Mouse (Mus musculus) gastrocnemius, postnatal 14 days (tissue): ENCODE results near the gene Nr4a3. TPM values are rescaled to one million over a fixed set of nuclear protein-coding genes. Genes with fewer than 3 reads are reported as not detected.

Experiments
- DNase-seq: peaks from one replicate; pipeline ENCODE4 v3.0.0; 2021; ENCODE audit warnings: mixed read lengths
- intact Hi-C: fragments of 180-260 bp; cut with DNase I; formaldehyde crosslinking; loops from one replicate; pipeline ENCODE4 v1.15.1; 2025; ENCODE audit warnings: low total_unique reads
- total RNA-seq, 2 experiments: library from RNA; stranded (reverse); gene quantifications; 2 replicates each; pipeline ENCODE4 v1.2.3; 2021

The Nr4a3 gene
- total RNA-seq, 2 experiments from 2014 or later = 2.4 to 6.2 TPM

DNA sequence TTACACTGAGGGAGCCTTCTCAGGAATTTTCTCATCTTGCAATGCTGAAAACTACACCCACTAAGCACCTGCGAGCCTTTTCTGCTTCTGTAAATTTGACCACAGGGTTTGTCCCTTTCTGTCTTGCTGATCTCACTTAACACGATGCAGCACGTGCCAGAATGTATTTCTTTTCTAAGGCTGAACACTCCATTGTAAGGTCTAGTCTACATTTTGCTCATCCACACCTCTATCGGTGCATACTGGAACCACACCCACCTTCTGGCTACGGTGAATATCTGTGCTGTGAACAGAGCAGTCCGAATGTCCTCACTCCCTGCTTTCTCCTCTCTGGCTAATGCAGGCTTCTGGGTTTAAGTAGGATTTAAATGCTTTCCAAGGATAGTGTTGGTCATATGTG is 42.5 kb downstream of the Nr4a3 start:
- intact Hi-C loops = no loop called here
- DNase-seq = no peak

DNA sequence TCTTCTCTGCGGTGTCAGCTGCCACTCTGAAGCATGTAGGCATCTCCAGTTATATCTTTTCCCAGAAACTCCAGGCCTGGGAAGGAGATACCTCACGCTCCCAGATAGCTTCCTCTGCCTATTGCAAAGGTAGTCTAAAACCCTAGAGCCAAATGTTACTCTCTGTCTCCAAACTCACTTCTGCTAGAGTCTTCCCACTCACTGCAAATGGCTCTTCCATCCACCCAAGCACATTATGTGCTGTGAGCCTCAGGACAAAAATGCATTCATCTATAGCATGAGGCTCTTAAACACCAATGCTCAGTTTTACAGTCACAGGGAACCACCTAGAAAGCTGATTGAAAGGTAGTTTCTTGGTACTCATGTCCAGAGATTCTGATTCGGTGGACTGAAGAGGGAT is 48.3 kb downstream of the Nr4a3 start:
- no peak for DNase-seq
- intact Hi-C loops = no loop called here

DNA sequence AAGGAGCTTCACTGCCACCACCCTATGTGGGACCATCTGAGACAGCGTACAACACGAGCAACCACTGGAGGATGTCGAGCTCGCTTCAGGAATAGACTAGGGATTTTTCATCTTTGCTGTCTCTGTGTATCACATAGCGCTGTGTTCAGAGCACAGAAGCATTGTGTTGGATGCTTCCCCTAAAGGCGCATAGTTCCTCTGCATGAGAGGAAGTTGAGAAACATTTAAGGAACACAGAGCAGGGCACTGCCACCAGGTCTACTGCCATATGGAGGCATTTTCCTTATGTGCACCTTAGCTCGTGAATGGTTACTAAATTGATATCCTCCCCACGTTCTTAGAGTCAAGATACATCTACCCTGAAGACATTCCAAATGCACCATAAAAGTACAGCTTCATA is 55.3 kb downstream of the Nr4a3 start:
- no peak for DNase-seq
- intact Hi-C loops = no loop called here

DNA sequence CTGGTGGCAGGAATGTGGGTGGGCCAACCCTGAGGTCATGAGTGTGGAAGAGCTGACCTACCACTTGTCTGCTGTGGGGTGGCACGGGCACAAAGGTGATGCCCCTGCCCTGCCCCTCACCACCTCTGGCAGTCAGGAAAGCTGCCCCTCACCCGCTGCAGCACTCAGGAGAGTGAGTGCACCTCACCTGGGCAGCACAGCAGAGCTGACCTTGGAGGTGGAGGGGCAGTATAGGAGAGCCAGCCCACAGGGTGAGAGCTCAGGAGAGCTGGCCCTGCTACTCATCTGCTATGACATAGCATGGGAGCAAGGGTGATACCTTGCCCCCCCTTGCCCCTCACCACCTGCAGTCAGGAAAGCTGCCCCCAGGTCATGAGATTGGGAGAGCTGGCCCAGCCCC is 57.0 kb downstream of the Nr4a3 start:
- intact Hi-C loops = no loop called here
- no peak for DNase-seq

DNA sequence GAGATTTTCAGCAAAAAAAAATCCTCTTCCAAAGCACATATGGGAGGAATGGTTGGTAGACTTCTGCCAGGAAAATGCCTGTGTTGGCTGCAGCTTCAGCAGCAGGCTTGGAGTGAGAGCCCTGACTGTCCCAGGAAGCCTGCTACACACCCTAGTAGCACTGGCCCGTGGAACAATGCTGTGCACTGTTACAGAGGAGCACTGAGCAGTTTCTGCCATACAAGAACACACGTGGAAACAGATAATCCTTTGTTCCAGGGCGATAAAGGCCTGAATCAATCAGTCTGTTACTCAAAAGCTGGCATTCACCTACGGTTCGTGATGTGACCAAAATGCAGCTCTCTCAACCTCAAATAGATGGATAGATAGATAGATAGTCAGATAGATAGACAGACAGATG is 60.4 kb downstream of the Nr4a3 start:
- DNase-seq = no peak
- intact Hi-C loops = no loop called here

DNA sequence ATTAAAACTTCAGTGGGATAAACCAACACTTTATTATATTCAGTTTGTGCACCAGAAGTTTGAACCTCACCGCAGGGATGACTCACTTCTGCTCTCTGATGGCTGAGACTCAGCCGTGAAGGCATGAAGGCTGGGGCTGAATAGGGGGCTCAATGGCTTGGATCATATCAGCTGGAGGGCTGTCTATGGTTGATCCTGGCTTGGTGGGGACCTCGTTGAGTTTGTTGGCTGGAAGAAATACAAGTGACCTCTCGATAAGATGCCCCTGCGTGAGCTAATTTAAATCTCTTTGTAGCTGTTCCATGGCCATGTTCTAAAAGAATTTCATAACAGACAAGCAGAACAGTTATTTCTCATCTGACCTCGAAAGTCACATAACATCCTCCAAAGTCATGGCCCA is 62.1 kb downstream of the Nr4a3 start:
- intact Hi-C loops = no loop called here

DNA sequence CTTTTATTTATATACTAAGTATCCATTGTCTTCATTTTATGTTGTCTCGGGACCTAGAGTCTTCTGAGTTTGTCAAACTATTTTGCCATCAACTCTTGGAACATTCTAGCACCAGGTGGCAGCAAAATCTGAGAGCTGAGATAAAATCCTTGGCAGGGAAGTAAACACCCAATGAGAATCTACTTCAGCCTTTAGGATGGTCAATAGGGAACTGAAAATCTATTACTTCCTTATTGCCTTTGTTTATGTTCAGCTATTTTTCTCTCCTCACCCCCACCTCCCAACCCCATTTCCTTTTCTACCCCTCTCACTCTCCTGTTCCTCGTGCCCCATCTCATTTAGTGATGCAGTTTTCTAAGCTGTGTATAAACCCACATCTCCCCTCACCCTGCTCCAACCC is 63.6 kb downstream of the Nr4a3 start:
- no peak for DNase-seq
- intact Hi-C loops = no loop called here

More for the DNA sequence above, 62.1 kb downstream of the Nr4a3 start:
- DNase-seq = no peak

DNA sequence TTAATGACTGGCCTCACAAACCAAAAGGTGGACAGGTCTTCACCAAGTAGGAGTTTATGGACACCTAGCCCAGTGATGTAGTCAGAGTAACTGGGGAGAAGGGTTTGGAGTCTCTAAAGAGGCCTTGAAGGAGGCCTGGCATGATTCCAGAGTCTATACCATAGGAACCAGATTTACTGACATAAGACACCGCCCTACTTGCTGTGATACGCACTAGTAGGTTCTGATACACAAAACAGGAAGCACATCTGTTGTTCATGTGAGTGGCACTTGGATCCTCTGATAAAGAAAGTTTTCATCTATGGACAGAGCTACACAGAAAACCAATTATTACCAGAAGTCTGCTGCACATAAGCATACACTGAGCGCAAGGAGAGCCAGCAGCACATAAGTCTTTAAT is 65.4 kb downstream of the Nr4a3 start:
- intact Hi-C loops = no loop called here
- DNase-seq = no peak

DNA sequence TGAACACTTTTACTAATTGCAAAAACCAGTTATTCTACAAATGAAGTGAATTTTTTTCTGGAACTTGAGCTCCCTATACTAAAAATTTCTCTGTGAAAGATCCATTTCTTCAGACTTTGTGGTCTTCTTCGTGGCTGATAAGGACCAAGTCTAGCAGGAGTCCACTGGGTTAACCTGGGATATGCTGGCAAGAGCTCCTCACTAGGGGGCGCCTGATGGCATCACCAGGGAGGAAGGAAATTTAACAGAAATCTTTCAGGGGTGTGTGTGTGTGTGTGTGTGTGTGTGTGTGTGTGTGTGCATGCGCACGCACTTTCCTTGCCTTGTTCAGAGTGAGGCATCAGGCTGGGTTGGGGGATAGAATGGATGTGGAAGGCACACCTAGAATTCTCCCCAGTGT is 71.2 kb downstream of the Nr4a3 start:
- DNase-seq = no peak
- intact Hi-C loops = no loop called here

DNA sequence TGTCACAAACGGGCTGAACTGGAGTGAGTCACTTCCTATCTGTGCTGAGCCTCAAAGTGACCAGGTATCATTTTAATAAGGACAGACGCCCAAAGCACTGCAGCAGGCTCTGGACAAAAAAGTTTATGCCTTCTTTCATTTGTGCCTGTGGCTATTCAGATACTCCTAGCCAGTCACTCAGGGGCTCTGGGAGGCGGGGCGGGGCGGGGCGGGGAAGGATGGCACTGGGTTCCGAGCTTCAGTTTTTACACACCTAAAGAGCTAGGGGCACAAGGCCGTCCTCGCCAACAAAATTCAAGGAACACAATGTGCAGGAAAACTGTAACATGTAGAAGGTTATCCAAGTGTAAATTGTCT is 79.4 kb downstream of the Nr4a3 start:
- peak; percentile 9 for DNase-seq
- intact Hi-C loops = no loop called here

DNA sequence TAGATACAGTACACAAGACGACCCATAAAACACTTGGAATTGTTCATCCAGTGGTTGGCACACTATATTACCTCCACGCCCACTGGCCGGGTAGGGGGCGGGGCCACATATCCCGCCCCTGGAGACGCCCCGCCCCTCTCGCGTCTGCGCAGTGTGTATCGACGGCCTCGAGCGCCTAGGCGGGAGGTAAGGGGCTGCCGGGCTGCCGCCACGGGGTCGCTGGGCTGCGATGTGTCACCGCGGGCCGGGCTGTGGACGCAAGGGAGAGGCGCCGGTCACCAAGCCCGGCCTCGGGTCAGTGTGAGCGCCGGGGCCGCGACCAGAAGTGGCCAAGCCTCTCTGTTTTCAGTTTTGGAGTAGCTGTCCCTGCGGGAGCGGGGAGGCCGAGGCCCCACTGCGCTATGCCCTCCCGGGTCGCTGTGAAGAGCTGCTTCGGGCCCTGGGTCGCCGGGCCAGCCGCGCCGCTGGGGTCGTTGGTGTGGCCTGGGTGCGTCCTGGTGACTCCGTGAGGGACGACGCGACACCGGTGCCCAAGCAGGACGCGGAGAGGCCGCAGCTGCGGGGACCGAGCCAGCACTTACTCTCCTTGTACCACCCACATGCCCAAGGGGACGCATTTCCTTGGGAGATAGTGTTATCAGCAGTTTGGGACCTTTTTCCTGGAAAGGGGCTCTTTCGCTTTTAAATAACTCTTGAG is 80.0 kb downstream of the Nr4a3 start, which contains the start of gene Stx17:
TSS of gene Stx17 (plus strand) at position 143 of the 697 bp plus-strand sequence.
- DNase-seq = peak; percentile 85
- intact Hi-C loops = no loop called here

DNA sequence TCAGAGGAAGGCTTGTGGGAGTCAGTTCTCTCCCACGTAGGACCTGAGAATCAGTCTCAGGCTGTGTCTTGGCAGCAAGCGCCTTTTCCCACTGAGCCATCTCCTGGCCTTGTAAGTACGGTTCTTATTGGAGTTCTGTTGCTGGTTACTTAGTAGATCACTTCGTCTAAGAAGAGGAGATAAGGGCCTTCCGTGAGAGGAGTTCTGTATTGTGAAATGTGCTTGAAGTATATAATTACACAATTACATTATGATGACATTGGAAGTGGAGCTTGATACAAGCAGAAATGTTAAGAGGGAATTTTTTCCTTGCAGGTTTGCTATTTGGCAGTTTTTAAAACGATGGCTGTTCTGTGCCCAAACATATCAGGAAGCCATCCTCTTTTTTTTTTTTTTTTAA is 85.4 kb downstream of the Nr4a3 start:
- no peak for DNase-seq
- intact Hi-C loops = loop anchor here (5.0 kb wide), 1 partner anchor 83 kb away; the partner anchor contains the start of gene Nr4a3

DNA sequence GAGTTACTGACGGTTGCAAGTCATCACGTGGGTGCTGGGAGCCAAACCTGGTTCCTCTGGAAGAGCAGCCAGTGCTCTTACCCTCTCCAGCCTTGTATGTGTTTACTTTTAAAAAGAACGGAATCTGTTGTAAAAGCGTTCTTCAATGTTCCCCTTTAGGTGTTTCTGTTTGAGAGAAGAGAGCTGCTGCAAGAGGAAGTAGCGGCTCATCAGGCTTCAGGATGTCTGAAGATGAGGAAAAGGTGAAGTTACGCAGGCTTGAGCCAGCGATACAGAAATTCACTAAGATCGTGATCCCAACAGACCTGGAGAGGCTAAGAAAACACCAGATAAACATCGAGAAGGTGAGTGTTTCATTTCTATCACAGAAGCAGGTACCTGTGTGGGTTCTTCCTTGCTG is 86.7 kb downstream of the Nr4a3 start:
- intact Hi-C loops = loop anchor here (5.0 kb wide), 1 partner anchor 84 kb away; the partner anchor contains the start of gene Nr4a3
- DNase-seq = no peak

DNA sequence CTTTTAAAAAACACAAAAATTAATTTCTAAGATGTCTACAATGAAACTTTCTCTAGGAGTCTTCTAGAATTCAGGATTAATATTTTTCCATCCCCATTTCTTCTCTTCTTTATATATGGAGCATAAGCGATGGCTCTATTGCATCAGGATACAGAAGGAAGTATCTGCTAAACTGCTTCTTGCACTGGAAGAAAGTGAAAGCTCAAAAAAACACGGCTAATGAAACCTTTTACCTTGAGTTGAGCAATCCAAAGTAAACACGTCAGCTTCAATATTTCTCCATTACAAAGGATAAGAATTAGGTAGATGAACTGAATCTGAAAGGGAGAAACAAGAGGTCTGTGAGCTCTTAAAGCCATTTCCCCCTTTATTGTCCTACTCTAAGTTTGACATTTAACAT is 87.8 kb downstream of the Nr4a3 start:
- no peak for DNase-seq
- intact Hi-C loops = loop anchor here (5.0 kb wide), 1 partner anchor 85 kb away; the partner anchor contains the start of gene Nr4a3

Other genes starting within 250 kb of the Nr4a3 start
- 10 to 100 TPM; 26.4 to 27.3 TPM for gene Stx17, start 79.8 kb downstream of the Nr4a3 start, total RNA-seq
- gene Erp44, start 234.4 kb downstream of the Nr4a3 start, total RNA-seq = 10 to 100 TPM; 26.4 to 27.6 TPM
- 1 to 10 TPM; 2.8 to 3.2 TPM for gene Invs, start 234.6 kb downstream of the Nr4a3 start, total RNA-seq